ENCODE assay signal across 13 mouse cellular contexts in the genomic region with DNA sequence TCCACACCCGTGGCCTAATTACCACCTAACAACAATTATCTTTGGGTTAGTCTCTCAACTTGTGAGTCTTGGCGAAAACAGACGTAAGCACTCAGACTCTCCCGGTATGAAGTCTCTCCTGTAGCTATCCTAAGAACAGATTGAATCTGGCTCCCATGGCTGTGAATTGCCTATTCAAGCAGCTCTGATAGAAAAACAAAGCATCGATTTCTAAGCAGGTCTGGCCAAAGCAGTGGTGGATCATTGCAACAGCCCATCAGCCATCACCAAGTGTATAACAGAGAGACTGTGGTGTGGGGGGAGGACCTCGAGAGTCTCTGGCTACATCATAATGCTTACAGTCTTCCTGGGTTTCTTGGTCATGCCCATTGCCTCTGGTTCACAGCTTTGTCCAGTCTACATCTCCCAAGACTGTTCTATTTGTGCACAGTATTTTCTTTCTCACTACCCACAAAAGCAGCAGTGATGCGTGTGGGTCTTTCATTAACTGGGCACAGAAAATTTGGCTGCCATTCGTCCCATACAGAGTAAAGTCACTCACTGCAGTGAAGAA. TPM values are rescaled to one million over a fixed set of nuclear protein-coding genes. Genes with fewer than 3 reads are reported as not detected.
A peak's percentile ranks its signal among the peaks of the same experiment; 100 is the strongest.
DNase-seq lines count a peak whose midpoint lies in the region; ATAC-seq and TF ChIP-seq lines count a peak whose summit lies in the region.
"Had no signal": no experiment of that assay in that cellular context is flagged by ENCODE, and none has a peak within 500 bp of the region (broad histone marks: within the 10 kb centered on the region; RNA-seq: fewer than 3 reads in every experiment).

No protein-coding gene starts in this region.

- no peaks in the 10 kb centered on the region for H3K27me3 ChIP-seq in neural tube, embryonic 11.5 days (ENCODE audit: control insufficient read depth, insufficient read depth, low read length)
- H3K27me3 ChIP-seq in hindbrain, embryonic 10.5 days (ENCODE audit: insufficient read depth, poor library complexity, severe bottlenecking) = no peaks in the 10 kb centered on the region
- H3K27me3 ChIP-seq in midbrain, embryonic 12.5 days = no peaks in the 10 kb centered on the region
- H3K27me3 ChIP-seq in kidney, adult 2 months (replicated peaks; ENCODE audit: control insufficient read depth, insufficient read depth, low read length) = no peaks in the 10 kb centered on the region
- no peaks in the 10 kb centered on the region for H3K27me3 ChIP-seq in thymus, adult 2 months (ENCODE audit: control insufficient read depth, insufficient read depth, low read length)
- H3K27me3 ChIP-seq: heart, embryonic 15.5 days had no signal

- ATAC-seq in neural tube, embryonic 11.5 days (ENCODE audit: insufficient read depth, low FRiP score, low TSS enrichment) = peak; percentile 63; the same call in 1 of the 2 replicates
- peak; percentile 34; the same call in 1 of the 2 replicates for ATAC-seq in midbrain, embryonic 12.5 days (ENCODE audit: low FRiP score, low read depth)

- H3K27ac ChIP-seq in neural tube, embryonic 11.5 days (ENCODE audit: low read depth, low read length) = no peak overlapping the region
- H3K27ac ChIP-seq in hindbrain, embryonic 10.5 days = peak overlapping the region; percentile 47
- H3K27ac ChIP-seq in midbrain, embryonic 12.5 days (replicated peaks) = 0 out of 2 replicates have a peak overlapping the region, but pooled peaks have one; percentile 15
- H3K27ac ChIP-seq in kidney, adult 2 months (ENCODE audit: insufficient read depth, low read depth, low read length) = no peak overlapping the region
- no peak overlapping the region for H3K27ac ChIP-seq in thymus, adult 2 months (ENCODE audit: control insufficient read depth, insufficient read depth, low read length)
- H3K27ac ChIP-seq: heart, embryonic 15.5 days had no signal

- H3K4me1 ChIP-seq in neural tube, embryonic 11.5 days (ENCODE audit: control insufficient read depth, insufficient read depth, low read length) = peaks cover 3% of the 10 kb centered on the region; the same call in 1 of the 2 replicates
- peaks cover 29% of the 10 kb centered on the region for H3K4me1 ChIP-seq in hindbrain, embryonic 10.5 days (replicated peaks)
- H3K4me1 ChIP-seq in midbrain, embryonic 12.5 days = peaks cover 28% of the 10 kb centered on the region
- H3K4me1 ChIP-seq in kidney, adult 2 months (ENCODE audit: control insufficient read depth, insufficient read depth, low read length) = no peaks in the 10 kb centered on the region
- H3K4me1 ChIP-seq in thymus, adult 2 months (replicated peaks; ENCODE audit: control insufficient read depth, insufficient read depth, low read length) = no peaks in the 10 kb centered on the region

- no peak overlapping the region for H3K4me3 ChIP-seq in neural tube, embryonic 11.5 days (ENCODE audit: low read depth, low read length)
- no peak overlapping the region for H3K4me3 ChIP-seq in hindbrain, embryonic 10.5 days
- no peak overlapping the region for H3K4me3 ChIP-seq in midbrain, embryonic 12.5 days
- no peak overlapping the region for H3K4me3 ChIP-seq in kidney, adult 2 months (ENCODE audit: insufficient read depth, low read depth, low read length)
- no peak overlapping the region for H3K4me3 ChIP-seq in thymus, adult 2 months (ENCODE audit: control insufficient read depth, insufficient read depth, low read length)
- H3K4me3 ChIP-seq: heart, embryonic 15.5 days had no signal

- no peaks in the 10 kb centered on the region for H3K9me3 ChIP-seq in neural tube, embryonic 11.5 days (ENCODE audit: control insufficient read depth, low read length)
- H3K9me3 ChIP-seq in hindbrain, embryonic 10.5 days = no peaks in the 10 kb centered on the region
- no peaks in the 10 kb centered on the region for H3K9me3 ChIP-seq in midbrain, embryonic 12.5 days
- H3K9me3 ChIP-seq: heart, embryonic 15.5 days had no signal

- H3K9ac ChIP-seq in neural tube, embryonic 11.5 days (ENCODE audit: low read length) = no peak overlapping the region
- H3K9ac ChIP-seq in midbrain, embryonic 12.5 days (replicated peaks) = no peak overlapping the region
- H3K9ac ChIP-seq: heart, embryonic 15.5 days had no signal

- TF ChIP-seq CTCF in kidney, adult 2 months (conservative IDR thresholded peaks at IDR 0.05; ENCODE audit: insufficient read depth, insufficient read length, low read depth, low read length) = no peak
- TF ChIP-seq CTCF in thymus, adult 2 months (IDR thresholded peaks at IDR 0.05; ENCODE audit: borderline replicate concordance, control insufficient read depth, extremely low read depth, insufficient read depth, low read length, poor library complexity) = no peak

- H3K36me3 ChIP-seq in neural tube, embryonic 11.5 days (ENCODE audit: control insufficient read depth, insufficient read depth, low read length) = no peaks in the 10 kb centered on the region
- no peaks in the 10 kb centered on the region for H3K36me3 ChIP-seq in hindbrain, embryonic 10.5 days
- H3K36me3 ChIP-seq in midbrain, embryonic 12.5 days = no peaks in the 10 kb centered on the region
- no peaks in the 10 kb centered on the region for H3K36me3 ChIP-seq in kidney, adult 2 months (ENCODE audit: control insufficient read depth, insufficient read depth, low read length)
- H3K36me3 ChIP-seq in thymus, adult 2 months (ENCODE audit: control insufficient read depth, insufficient read depth, low read length) = no peaks in the 10 kb centered on the region
- H3K36me3 ChIP-seq: heart, embryonic 15.5 days had no signal

- 69% methylated on average over 8 of the region's 8 CpGs for WGBS in neural tube, embryonic 11.5 days
- WGBS in hindbrain, embryonic 10.5 days = 68% methylated on average over 8 of the region's 8 CpGs
- WGBS in midbrain, embryonic 12.5 days = 50% methylated on average over 8 of the region's 8 CpGs
- 77% methylated on average over 8 of the region's 8 CpGs for WGBS in kidney, adult 2 months
- WGBS in thymus, adult 2 months = 94% methylated on average over 8 of the region's 8 CpGs

- intact Hi-C loops in gastrocnemius, postnatal 14 days (cut with DNase I; ENCODE audit: low total_unique reads) = no loop called here

- DNase-seq in neural tube, embryonic 11.5 days (ENCODE audit: low spot score) = no peak
- no peak for DNase-seq in neural tube, embryonic 10.5 days (ENCODE audit: extremely low spot score, low spot score)
- no peak for DNase-seq in hindbrain, embryonic 10.5 days (ENCODE audit: low spot score)
- DNase-seq in kidney, adult 2 months = no peak
- DNase-seq in adipocyte (ENCODE audit: low spot score) = no peak
- DNase-seq in gastrocnemius, postnatal 14 days = no peak
- DNase-seq in thymus, adult 2 months = no peak
- DNase-seq: B cell, adult 2 months; cerebellum, adult 11 months; kidney, adult 9 months; lung, postnatal 36 days had no signal

- no peak for TF ChIP-seq POLR2A in kidney, adult 2 months (IDR thresholded peaks at IDR 0.05; ENCODE audit: low read depth, low read length)
- no peak for TF ChIP-seq POLR2A in thymus, adult 2 months (IDR thresholded peaks at IDR 0.05; ENCODE audit: control insufficient read depth, extremely low read depth, insufficient read depth, low read length, poor library complexity)

- no peak overlapping the region for H3K4me2 ChIP-seq in neural tube, embryonic 11.5 days (ENCODE audit: low read depth)
- no peak overlapping the region for H3K4me2 ChIP-seq in midbrain, embryonic 12.5 days (replicated peaks)
- H3K4me2 ChIP-seq: heart, embryonic 15.5 days had no signal

RNA-seq across cellular contexts. Expression of gene Gramd1b, which starts 8.5 kb away (rescaled TPM):
- 2.5 and 4.0 TPM in 2 replicates for polyA plus RNA-seq in neural tube, embryonic 11.5 days (2014; fragmentation: Nextera tagmentation; extraction: Ambion mirVana)
- 2.9 and 4.6 TPM in 2 replicates for polyA plus RNA-seq in hindbrain, embryonic 10.5 days (2016; fragmentation: Nextera tagmentation; extraction: Ambion mirVana)
- 4.9 and 5.4 TPM in 2 replicates for polyA plus RNA-seq in midbrain, embryonic 12.5 days (2016; fragmentation: Nextera tagmentation; extraction: Ambion mirVana)
- polyA plus RNA-seq in kidney, adult 2 months (2012; rRNA removed) = 210 and 285 TPM in 2 replicates
- total RNA-seq in gastrocnemius, postnatal 14 days (2021) = 10 to 100 TPM; 15.9 to 30.2 TPM
- polyA plus RNA-seq in thymus, adult 2 months (2012; rRNA removed) = 33.3 and 43.0 TPM in 2 replicates

Comparison
In these comparisons a context has a peak if more than half of its experiments do, and no peak if none do; other contexts are left out.
1. H3K27ac ChIP-seq: peak in hindbrain, embryonic 10.5 days (single experiment) and midbrain, embryonic 12.5 days (single experiment); none in neural tube, embryonic 11.5 days (single experiment), kidney, adult 2 months (single experiment) and thymus, adult 2 months (single experiment).